Mouse (Mus musculus) forebrain, embryonic 14.5 days (tissue): Measurements from ENCODE around the gene Arid2. TPM values are rescaled to one million over a fixed set of nuclear protein-coding genes. Genes with fewer than 3 reads are reported as not detected.
"Not testable (repeated sequence)": the region's sequence is repeated elsewhere in the genome, so short reads cannot be mapped to it uniquely, and the experiment has no call there.

Experiments
- ATAC-seq: fragments of 200-750 bp; cut with Nextera tagmentation; 2 replicates; pipeline ENCODE4 v1.8.0; 2017; ENCODE audit warnings: mild to moderate bottlenecking, moderate library complexity
- DNase-seq: peaks from one replicate; pipeline ENCODE4 v3.0.0-alpha.2; 2015; ENCODE audit warnings: low spot score
- H3K27ac ChIP-seq: fragments of 300-500 bp; sonication (generic); 2 replicates; pipeline ENCODE4 v1.5.1; 2014; ENCODE audit warnings: low read depth, mild to moderate bottlenecking, control low read depth, low read length, moderate library complexity
- H3K27me3 ChIP-seq: fragments of 300-500 bp; sonication (generic); replicated peaks from 2 replicates; pipeline ENCODE4 v1.6.1; 2014; ENCODE audit warnings: low read length, control low read depth, mixed read lengths; ENCODE audit not compliant: control insufficient read depth, insufficient read depth
- H3K36me3 ChIP-seq: fragments of 300-500 bp; sonication (generic); 2 replicates; pipeline ENCODE4 v1.6.1; 2014; ENCODE audit warnings: low read length, control low read depth; ENCODE audit not compliant: control insufficient read depth, insufficient read depth
- H3K4me1 ChIP-seq: fragments of 300-500 bp; sonication (generic); 2 replicates; pipeline ENCODE4 v1.6.1; 2014; ENCODE audit warnings: antibody characterized with exemption, low read length, control low read depth; ENCODE audit not compliant: control insufficient read depth, insufficient read depth
- H3K4me2 ChIP-seq: fragments of 300-500 bp; sonication (generic); 2 replicates; pipeline ENCODE4 v1.6.1; 2014; ENCODE audit warnings: mild to moderate bottlenecking, control low read depth, low read length
- H3K4me3 ChIP-seq: fragments of 300-500 bp; sonication (generic); 2 replicates; pipeline ENCODE4 v1.5.1; 2014; ENCODE audit warnings: low read depth, low read length, control low read depth
- H3K9ac ChIP-seq: fragments of 300-500 bp; sonication (generic); 2 replicates; pipeline ENCODE4 v1.6.1; 2014; ENCODE audit warnings: mild to moderate bottlenecking, low read length, control low read depth, moderate library complexity
- H3K9me3 ChIP-seq: fragments of 300-500 bp; sonication (generic); replicated peaks from 2 replicates; pipeline ENCODE4 v1.6.1; 2016; ENCODE audit warnings: low read length, control low read depth, mixed read lengths; ENCODE audit not compliant: control insufficient read depth
- WGBS: fragments of 180-500 bp; shearing (Covaris S2); extraction: QIAGEN DNeasy Blood & Tissue Kit; methylation state at CpG from one replicate; pipeline ENCODE4 v1.1.7; 2014; 5-methylcytosine and 5-hydroxymethylcytosine counted together
- polyA plus RNA-seq: library from polyadenylated mRNA; unstranded; fragments of >200 nt; fragmentation: Nextera tagmentation; extraction: Ambion mirVana; gene quantifications from 2 replicates; pipeline ENCODE4 v1.2.1, GENCODE M21; 2014

Gene Arid2
- polyA plus RNA-seq, 1 experiment from 2014 or later, result 24.4 TPM

GRCm38 (mm10) chr15:96405548-96405947, 118.2 kb downstream of the Arid2 start:
- Histone ChIP-seq H3K36me3 (peaks cover 48% of the 10 kb centered on the region), H3K27me3 (no peaks in the 10 kb centered on the region), H3K9ac (no peak overlapping the region), H3K9me3 (no peaks in the 10 kb centered on the region), H3K4me1 (no peaks in the 10 kb centered on the region), H3K4me3 (no peak overlapping the region), H3K27ac (no peak overlapping the region), H3K4me2 (no peak overlapping the region)
- WGBS, result 93% methylated on average over 5 of the region's 5 CpGs
- DNase-seq, result no peak
- ATAC-seq, result no peak

- Histone ChIP-seq H3K36me3 (peaks cover 48% of the 10 kb centered on the region), H3K4me1 (no peaks in the 10 kb centered on the region), H3K4me3 (no peak overlapping the region), H3K27me3 (no peaks in the 10 kb centered on the region), H3K4me2 (no peak overlapping the region), H3K9ac (no peak overlapping the region), H3K27ac (no peak overlapping the region), H3K9me3 (no peaks in the 10 kb centered on the region)
- ATAC-seq, result no peak
- DNase-seq, result no peak
- WGBS, result 86% methylated on average over 4 of the region's 4 CpGs
These were observed 118.9 kb downstream of the Arid2 start for GRCm38 (mm10) chr15:96406253-96406652.

DNA sequence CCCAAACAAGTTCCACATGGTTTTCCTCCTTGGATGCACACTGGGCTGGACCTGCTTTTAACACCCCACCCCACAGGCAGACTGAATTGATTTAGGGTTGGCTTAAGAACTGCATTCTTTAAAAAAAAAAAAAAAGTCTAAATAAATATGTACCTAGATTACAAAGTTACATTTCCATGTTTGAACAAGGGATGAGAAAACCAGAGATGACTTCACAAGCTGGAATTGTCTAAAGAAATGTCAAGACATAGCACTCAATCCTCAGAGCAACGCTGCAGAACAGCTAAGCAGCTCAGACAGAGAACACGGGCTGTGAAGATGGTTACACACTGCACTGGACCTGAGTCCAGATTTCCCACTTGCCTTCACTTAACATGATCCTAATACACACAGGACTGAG, 119.8 kb downstream of the Arid2 start:
- no peaks in the 10 kb centered on the region for H3K4me1 ChIP-seq

GRCm38 (mm10) chr15:96408717-96409121, 121.4 kb downstream of the Arid2 start:
- WGBS, result 93% methylated on average over 6 of the region's 6 CpGs
- Histone ChIP-seq H3K27me3 (no peaks in the 10 kb centered on the region), H3K4me1 (no peaks in the 10 kb centered on the region), H3K9me3 (no peaks in the 10 kb centered on the region), H3K36me3 (peaks cover 40% of the 10 kb centered on the region), H3K9ac (no peak overlapping the region), H3K27ac (no peak overlapping the region), H3K4me2 (no peak overlapping the region), H3K4me3 (no peak overlapping the region)
- ATAC-seq (no peak), DNase-seq (no peak)

More for the DNA sequence above, 119.8 kb downstream of the Arid2 start:
- no peaks in the 10 kb centered on the region for H3K27me3 ChIP-seq
- H3K36me3 ChIP-seq, result peaks cover 43% of the 10 kb centered on the region
- DNase-seq, result no peak
- ATAC-seq, result no peak
- H3K4me3 ChIP-seq, result no peak overlapping the region
- no peak overlapping the region for H3K9ac ChIP-seq
- WGBS, result 84% methylated on average over 2 of the region's 2 CpGs
- no peaks in the 10 kb centered on the region for H3K9me3 ChIP-seq
- no peak overlapping the region for H3K27ac ChIP-seq
- H3K4me2 ChIP-seq, result no peak overlapping the region

GRCm38 (mm10) chr15:96418161-96418560, 130.8 kb downstream of the Arid2 start:
- 96% methylated on average over 12 of the region's 12 CpGs for WGBS
- Histone ChIP-seq H3K4me3 (no peak overlapping the region), H3K9me3 (no peaks in the 10 kb centered on the region), H3K4me1 (no peaks in the 10 kb centered on the region), H3K4me2 (no peak overlapping the region), H3K27me3 (no peaks in the 10 kb centered on the region), H3K27ac (no peak overlapping the region), H3K36me3 (peaks cover 89% of the 10 kb centered on the region), H3K9ac (no peak overlapping the region)
- ATAC-seq, result no peak
- DNase-seq, result no peak

- Histone ChIP-seq H3K4me1 (no peaks in the 10 kb centered on the region), H3K9me3 (no peaks in the 10 kb centered on the region), H3K27ac (no peak overlapping the region), H3K4me2 (no peak overlapping the region), H3K9ac (no peak overlapping the region), H3K27me3 (no peaks in the 10 kb centered on the region), H3K36me3 (peaks cover 77% of the 10 kb centered on the region), H3K4me3 (no peak overlapping the region)
- DNase-seq (no peak), ATAC-seq (no peak)
- 95% methylated on average over 8 of the region's 8 CpGs for WGBS
These were observed 132.6 kb downstream of the Arid2 start for GRCm38 (mm10) chr15:96419920-96420319.

GRCm38 (mm10) chr15:96434202-96434601, 146.9 kb downstream of the Arid2 start:
- Histone ChIP-seq H3K9me3 (no peaks in the 10 kb centered on the region), H3K4me2 (no peak overlapping the region), H3K36me3 (peaks cover 32% of the 10 kb centered on the region), H3K9ac (no peak overlapping the region), H3K4me1 (no peaks in the 10 kb centered on the region), H3K27ac (no peak overlapping the region), H3K4me3 (no peak overlapping the region), H3K27me3 (no peaks in the 10 kb centered on the region)
- ATAC-seq (no peak), DNase-seq (no peak)
- WGBS, result 98% methylated on average over 1 of the region's 1 CpGs

GRCm38 (mm10) chr15:96441480-96441879, 154.2 kb downstream of the Arid2 start:
- H3K9ac ChIP-seq, H3K9me3 ChIP-seq, ATAC-seq, DNase-seq, H3K4me3 ChIP-seq, H3K27me3 ChIP-seq, H3K4me1 ChIP-seq, H3K4me2 ChIP-seq, H3K27ac ChIP-seq: not testable (repeated sequence)
- WGBS, result 86% methylated on average over 5 of the region's 6 CpGs
- peaks cover 24% of the 10 kb centered on the region for H3K36me3 ChIP-seq

- no peaks in the 10 kb centered on the region for H3K4me1 ChIP-seq
- no peak overlapping the region for H3K4me3 ChIP-seq
- no peaks in the 10 kb centered on the region for H3K27me3 ChIP-seq
- no peak overlapping the region for H3K27ac ChIP-seq
- no peaks in the 10 kb centered on the region for H3K9me3 ChIP-seq
- ATAC-seq, result no peak
- no peak overlapping the region for H3K4me2 ChIP-seq
- 68% methylated on average over 10 of the region's 10 CpGs for WGBS
- H3K36me3 ChIP-seq, result peaks cover 30% of the 10 kb centered on the region
- H3K9ac ChIP-seq, result no peak overlapping the region
- DNase-seq, result no peak
These were observed 159.5 kb downstream of the Arid2 start for GRCm38 (mm10) chr15:96446785-96447184.
